Mouse (Mus musculus) adrenal gland, postnatal 4 days (tissue): Measurements from ENCODE around the gene Dhrs1. TPM values are rescaled to one million over a fixed set of nuclear protein-coding genes. Genes with fewer than 3 reads are reported as not detected.

ENCODE experiments used
- DNase-seq, 2 experiments: peaks; one replicate each; pipeline ENCODE4 v3.0.0; 2021 to 2022; ENCODE audit warnings: low spot score in 2 of 2, mixed read lengths in 2 of 2
- total RNA-seq, 2 experiments: library from RNA; stranded (reverse); gene quantifications; 2 replicates each; pipeline ENCODE4 v1.2.3; 2021

The Dhrs1 gene
- total RNA-seq, 2 experiments from 2014 or later: 74.1 to 77.7 TPM

- no peak for DNase-seq
These were observed 20.2 kb upstream of the Dhrs1 start, which contains the start of gene Ltb4r1 for GRCm38 (mm10) chr14:55765696-55766095. TSS of gene Ltb4r1 (plus strand) at chr14:55765962.

- no peak for DNase-seq
These were observed 17.7 kb upstream of the Dhrs1 start for GRCm38 (mm10) chr14:55763166-55763565.

GRCm38 (mm10) chr14:55762001-55762821 is 16.7 kb upstream of the Dhrs1 start:
- no peak for DNase-seq

- no peak for DNase-seq
These were observed 15.7 kb upstream of the Dhrs1 start, which contains the start of gene Ltb4r2 for GRCm38 (mm10) chr14:55761163-55761562. TSS of gene Ltb4r2 (plus strand) at chr14:55761428.

- peak; percentile 51 to 64 for DNase-seq
These were observed 14.7 kb upstream of the Dhrs1 start for GRCm38 (mm10) chr14:55760156-55760555.

DNA sequence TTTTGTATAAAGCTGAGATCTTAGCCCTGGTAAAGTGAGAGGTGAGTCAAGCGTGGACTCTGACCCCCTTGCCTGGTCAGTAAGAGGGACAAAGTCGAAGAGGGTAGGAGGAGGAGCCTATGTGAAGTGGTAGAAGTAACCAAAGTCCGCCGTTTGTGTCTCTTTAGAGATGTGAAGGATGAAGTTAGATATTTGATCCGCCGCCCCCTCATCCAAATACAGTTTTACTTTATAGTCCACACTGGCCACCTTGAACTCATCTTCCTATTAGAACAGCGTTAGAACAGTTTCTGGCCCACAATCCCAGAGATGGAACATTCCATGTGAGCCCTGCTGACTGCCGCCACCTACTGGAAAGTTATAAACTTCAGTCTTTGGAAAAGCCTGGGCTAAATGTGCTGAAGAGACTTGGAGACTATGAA is 12.9 kb upstream of the Dhrs1 start, which contains the start of gene Cideb:
Cideb (minus strand) TSS at position 96 of the 422 bp plus-strand sequence.
- DNase-seq: no peak

DNA sequence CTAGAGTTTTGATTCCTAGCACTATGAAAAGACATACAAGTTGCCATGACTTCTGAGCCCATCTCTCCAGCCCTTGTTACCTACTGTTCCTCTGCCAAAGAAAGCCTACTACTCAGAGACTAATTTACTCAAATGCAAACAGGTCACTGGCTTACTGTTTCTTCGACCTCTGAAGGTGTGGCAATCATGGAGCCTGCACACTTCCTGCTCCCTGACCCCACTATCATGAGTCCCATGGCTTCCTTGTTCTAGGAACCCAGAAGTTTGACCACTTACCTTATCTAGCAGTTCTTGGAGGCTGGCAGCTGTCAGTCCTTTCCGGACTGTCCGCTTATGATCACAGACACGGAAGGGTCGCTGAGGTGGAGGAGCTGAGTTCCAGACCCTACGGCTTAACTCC is 12.1 kb upstream of the Dhrs1 start:
- DNase-seq: no peak

DNA sequence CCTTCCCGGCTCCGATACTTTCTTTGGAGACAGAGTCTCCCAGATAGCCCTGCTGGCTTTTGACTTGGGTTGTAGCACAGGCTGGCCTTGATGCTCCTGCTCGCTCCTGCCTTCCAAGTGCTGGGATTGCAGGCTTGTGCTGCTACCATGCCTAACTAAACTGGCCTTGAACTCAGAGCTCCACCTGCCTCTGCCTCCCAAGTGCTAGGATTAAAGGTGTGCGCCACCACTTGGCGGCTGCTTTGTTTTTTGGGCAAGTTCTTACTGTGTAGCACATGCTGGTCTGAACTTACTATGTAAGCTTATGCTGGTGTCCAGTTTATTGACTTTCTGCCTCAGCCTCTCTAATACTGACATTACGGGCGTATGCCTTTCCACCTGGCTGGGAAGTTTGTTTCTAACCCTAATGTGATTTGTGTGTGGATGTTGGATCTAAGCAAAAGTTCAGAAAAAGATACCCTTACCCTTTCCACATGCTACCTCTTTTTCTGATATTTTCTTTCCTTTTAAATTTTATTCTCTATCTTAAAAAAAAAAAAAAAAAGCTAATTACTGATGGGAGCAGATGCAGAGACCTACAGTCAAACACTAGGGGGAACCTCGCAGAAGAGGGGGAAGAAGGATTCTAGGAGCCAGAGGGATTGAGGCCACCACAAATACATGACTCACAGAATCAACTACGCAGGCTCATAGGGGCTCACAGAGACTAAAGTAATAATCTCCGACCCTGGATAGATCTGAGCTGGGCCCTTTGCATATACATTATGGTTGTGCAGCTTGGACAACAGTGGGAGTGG is 1.8 kb upstream of the Dhrs1 start:
- DNase-seq: no peak

DNA sequence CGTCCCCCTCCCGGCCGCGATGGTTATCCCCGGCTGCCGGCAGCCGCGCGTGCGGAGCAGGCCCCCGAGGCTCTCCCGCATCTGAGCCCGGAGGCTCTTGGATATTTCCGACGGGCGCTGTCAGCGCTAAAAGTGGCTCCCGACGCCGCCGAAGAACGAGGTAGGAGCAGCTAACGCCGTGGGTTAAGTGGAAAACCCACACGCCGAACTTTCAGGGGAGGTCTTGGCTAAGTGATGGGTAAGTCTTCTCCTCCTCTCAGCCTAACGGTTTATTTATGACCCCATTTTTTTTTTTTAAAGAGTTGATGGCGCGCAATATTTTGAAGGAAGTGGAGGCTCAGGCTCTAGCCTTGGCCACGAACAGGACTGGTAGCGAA is 359 bp upstream of the Dhrs1 start:
- no peak for DNase-seq

DNA sequence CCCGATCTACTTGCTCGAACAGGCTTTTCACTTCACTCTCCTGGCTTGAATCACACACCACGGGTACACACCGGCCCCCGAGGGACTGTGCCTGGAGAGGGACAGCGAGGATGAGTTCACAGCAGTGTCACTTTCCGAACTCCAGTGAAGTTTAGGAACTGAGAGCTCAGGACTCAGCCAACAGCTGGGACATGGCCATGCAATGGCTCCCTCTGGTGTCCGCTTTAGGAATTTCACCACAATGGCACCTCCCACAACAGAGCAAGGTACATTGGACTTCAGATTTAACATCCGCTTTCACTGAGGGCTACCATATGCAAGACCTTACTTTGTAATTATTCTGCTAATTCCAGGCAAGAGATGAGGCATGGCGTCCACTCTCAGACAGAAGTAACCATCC is 1.8 kb downstream of the Dhrs1 start:
- DNase-seq: peak; percentile 70 to 76

GRCm38 (mm10) chr14:55737086-55737687 is 8.3 kb downstream of the Dhrs1 start:
- no peak for DNase-seq

GRCm38 (mm10) chr14:55735758-55736157 is 9.7 kb downstream of the Dhrs1 start:
- DNase-seq: no peak

DNA sequence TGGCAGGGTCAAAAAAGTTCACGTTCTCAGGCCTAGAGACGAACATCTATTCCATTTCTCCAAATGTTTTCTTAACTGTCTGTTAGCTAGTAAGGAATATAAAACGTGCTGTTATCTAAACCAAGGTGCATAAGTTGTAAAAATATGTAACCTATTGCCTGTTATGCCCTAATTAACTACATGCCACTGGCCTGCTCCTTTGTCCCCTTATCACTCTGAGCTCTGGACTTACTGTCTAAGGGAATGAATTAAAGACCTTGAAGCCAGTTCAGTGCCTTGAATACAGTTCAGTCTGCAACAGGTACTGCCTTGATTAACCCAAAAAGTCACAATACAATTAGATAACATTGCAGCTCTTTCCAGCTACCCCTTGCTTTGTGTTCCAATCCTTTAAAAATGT is 10.2 kb downstream of the Dhrs1 start:
- no peak for DNase-seq

DNA sequence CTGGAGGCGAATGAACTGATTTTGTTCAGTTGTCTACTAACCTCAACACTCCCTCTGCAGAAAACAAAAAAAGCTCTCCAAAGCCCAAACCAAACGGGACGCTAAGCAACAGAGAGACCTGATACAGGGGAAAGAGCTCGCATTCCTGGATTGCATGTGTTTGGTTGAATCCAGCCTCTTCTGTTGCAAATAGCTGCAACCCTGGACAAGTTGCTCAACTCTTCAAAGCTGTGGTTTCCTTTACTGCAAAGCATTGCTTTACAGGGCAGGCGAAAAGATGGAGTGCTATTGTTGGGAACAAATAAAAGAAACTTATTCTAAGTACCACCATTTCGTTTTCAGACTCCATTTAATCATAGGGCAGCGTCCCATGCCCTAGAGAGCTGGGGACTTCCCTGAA is 10.6 kb downstream of the Dhrs1 start:
- DNase-seq: no peak

DNA sequence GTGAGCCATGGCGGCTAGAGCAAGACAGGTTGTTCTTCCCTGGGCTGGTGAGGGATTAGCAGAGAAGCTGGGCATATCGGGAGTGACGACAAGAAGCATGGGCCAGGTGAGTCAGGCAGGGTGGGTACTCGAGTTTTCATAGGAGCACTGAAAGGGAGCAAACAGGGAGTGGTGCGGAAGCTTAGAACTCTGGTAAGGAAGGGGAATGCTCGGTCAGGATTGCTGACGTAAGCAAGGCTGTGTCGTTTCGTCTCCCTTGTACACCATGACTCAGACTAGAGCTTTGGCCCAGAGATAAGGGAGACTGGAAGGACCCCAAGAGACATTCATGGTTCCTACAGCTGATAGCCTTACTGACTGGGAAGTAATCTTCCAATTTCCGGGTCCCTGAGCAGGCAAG is 11.6 kb downstream of the Dhrs1 start:
- no peak for DNase-seq

DNA sequence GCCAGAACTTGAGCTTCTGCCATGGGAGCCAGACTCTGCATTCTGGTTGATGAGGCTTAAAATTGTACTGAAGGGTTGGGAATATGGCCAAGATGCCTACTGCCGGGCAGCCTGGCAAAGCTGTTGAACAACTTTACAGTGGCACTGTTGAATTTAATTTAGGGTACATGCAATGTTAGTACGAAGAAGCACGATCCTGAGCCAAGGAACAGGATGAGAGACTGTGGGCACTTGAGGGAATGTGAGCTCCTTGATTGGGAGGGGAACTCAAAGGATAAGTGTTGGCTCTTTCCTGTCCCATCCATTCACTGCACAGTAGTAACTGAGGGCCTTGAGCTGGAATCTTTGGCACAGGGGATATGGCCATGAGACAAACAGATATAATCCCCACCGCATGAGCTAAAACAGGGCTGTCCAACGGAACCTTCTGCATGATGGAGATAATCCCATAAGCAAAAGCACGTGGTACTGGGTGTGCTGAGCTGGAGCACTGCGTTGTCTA is 14.9 kb downstream of the Dhrs1 start:
- no peak for DNase-seq

DNA sequence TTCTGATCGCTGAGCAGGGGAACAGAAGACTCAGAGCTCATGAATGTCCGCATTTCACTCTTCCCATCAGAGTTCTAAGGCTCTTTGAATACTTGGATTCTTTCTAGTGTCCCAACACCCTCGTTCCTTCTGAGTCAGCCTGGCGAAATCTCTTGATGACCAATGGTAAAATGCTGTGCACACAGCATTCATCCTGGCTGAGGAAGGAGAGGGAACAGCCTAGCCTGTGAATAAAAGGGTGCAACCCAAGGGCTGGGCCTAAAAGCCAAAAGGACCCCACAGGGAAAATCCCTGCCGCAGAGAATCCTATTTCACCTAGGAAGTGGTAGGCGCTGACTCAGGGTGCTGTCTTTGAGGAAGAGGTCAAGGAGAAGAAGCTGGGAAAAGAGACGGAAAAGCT is 15.4 kb downstream of the Dhrs1 start:
- no peak for DNase-seq

DNA sequence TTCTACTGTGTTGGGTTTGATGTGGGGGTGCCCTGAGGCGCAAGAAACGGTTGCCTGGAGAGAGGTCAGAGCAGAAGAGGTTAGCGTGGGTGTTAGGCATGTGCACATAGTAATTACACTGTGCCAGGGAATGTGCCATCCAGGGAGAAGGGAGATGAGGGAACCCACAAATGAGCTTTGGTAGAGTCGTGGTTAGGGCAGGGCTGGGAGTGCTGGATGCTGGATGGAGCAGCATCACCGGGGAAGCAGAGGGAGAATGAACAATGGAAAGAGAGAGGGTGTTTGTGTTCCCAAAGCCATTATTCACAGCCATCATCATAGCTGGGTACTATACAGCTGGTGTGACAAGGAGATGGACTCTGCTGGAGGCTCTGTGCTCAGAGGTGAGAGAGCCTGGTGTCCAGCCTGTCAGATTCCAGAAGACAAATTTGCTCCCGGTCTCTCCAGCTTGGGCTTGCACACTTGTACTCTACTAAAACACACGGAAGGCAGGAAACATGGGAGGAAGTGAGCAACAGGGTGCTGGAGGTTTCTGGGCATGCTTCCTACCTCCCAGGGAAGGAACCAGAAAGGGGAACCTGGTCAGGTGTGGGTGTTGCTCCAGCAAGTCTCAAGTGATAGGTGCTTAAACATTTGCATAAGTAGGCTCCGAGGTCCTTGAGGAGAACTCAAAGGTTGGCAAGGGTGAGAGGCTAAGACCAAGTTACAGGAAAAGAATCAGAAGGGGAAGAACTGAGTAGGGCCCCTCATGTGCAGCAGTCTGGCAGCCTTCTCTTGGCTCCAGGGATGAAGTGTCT is 17.4 kb downstream of the Dhrs1 start:
- no peak for DNase-seq

DNA sequence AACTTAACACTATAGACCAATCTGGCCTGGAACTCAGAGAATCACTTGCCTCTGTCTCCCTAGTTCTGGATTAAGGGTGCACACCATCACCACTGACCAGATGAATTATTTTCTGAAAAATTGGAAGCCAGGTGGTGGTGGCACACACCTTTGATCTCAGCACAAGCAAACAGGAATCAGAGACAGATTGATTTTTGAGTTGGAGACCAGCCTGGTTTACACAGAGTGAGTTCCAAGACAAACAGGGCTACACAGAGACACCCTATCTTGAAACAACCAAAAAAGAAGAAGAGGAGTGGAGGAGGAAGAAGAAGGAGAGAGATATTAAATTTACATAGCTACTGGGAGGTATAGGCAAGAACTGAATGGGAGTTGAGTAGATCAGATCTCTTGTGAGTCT is 19.2 kb downstream of the Dhrs1 start:
- no peak for DNase-seq

DNA sequence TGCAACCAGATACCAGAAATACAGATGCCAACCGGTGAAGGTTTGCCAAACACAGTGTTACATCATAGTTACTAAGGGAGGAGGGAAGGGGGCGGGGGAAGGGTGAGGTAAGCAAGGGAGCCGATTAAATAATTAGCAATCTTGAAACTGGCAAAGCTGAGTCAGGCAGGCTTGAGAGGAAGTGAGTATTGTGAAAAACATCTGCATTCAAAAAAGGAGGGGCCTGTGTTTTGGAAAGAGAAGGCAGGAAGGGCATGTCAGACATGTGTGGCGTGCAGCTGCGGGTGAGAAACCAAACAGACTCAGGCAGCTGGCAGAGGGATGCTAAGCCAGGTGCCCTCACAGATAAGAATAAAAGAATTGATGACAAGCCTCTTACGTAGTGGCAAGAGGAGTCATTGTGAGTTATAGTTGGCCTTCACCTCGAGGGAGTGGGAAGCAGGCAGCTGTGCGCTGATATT is 21.0 kb downstream of the Dhrs1 start:
- no peak for DNase-seq

DNA sequence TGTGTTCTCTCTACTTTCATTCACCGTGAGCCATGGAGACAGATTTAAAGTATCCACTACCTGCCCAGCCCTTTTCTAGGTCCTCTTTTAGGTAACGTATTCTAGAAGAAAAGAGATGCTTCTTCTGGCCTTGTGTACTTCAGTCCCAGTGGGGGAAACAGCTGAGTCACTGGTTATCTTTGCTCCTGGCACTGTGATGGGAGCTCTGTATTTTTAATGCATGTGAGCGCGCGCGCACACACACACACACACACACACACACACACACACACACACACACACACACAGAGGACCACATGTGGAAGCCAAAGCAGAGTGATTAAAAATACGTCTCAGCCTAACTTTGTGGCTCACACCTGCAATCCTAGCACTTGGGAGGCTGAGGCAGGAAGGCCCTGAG is 22.1 kb downstream of the Dhrs1 start:
- no peak for DNase-seq
